In genomic region chr19:31764801-31765340, GRCm38 (mm10) we compare ENCODE assay signal across 8 mouse cellular contexts. TPM values are rescaled to one million over a fixed set of nuclear protein-coding genes. Genes with fewer than 3 reads are reported as not detected.
DNase-seq lines count a peak whose midpoint lies in the region; ATAC-seq lines count a peak whose summit lies in the region.

Prkg1 (minus strand) TSS chr19:31765033.

- H3K27ac ChIP-seq in hindbrain, embryonic 11.5 days (ENCODE audit: low read depth, low read length): no peak within 1 kb of the TSS
- H3K27ac ChIP-seq in midbrain, embryonic 12.5 days (replicated peaks): no peak within 1 kb of the TSS

- H3K27me3 ChIP-seq in hindbrain, embryonic 11.5 days (ENCODE audit: control insufficient read depth, insufficient read depth, low read length): peaks cover 11% of the 10 kb centered on the region
- H3K27me3 ChIP-seq in midbrain, embryonic 12.5 days: peaks cover 36% of the 10 kb centered on the region

- ATAC-seq in frontal cortex, adult (ENCODE audit: low TSS enrichment): peak; percentile 85
- ATAC-seq in hindbrain, embryonic 11.5 days (ENCODE audit: low FRiP score): peak; percentile 83
- peak; percentile 84 for ATAC-seq in midbrain, embryonic 12.5 days (ENCODE audit: low FRiP score, low read depth)
- ATAC-seq in inflammation-experienced regulatory T-cells, adult 6 months: no peak

- peak within 1 kb of the TSS; percentile 48 for H3K4me3 ChIP-seq in hindbrain, embryonic 11.5 days (ENCODE audit: low read depth, low read length)
- peak within 1 kb of the TSS; percentile 50 for H3K4me3 ChIP-seq in midbrain, embryonic 12.5 days

- H3K4me2 ChIP-seq in hindbrain, embryonic 11.5 days (replicated peaks; ENCODE audit: low read depth, low read length): peak within 1 kb of the TSS; percentile 97
- peak within 1 kb of the TSS; percentile 86 for H3K4me2 ChIP-seq in midbrain, embryonic 12.5 days (replicated peaks)

- H3K4me1 ChIP-seq in hindbrain, embryonic 11.5 days (replicated peaks; ENCODE audit: control insufficient read depth, insufficient read depth, low read length): peaks cover 10% of the 10 kb centered on the region
- peaks cover 24% of the 10 kb centered on the region for H3K4me1 ChIP-seq in midbrain, embryonic 12.5 days

- no peaks in the 10 kb centered on the region for H3K36me3 ChIP-seq in hindbrain, embryonic 11.5 days (ENCODE audit: control insufficient read depth, insufficient read depth, low read length)
- H3K36me3 ChIP-seq in midbrain, embryonic 12.5 days: no peaks in the 10 kb centered on the region

- no peaks in the 10 kb centered on the region for H3K9me3 ChIP-seq in hindbrain, embryonic 11.5 days (ENCODE audit: control insufficient read depth, low read length)
- no peaks in the 10 kb centered on the region for H3K9me3 ChIP-seq in midbrain, embryonic 12.5 days

- intact Hi-C loops in left cerebral cortex, postnatal 4 days (cut with DNase I): loop anchor here (10.0 kb wide), 1 partner anchor 1520 kb away; no protein-coding TSS in a partner anchor

- H3K9ac ChIP-seq in hindbrain, embryonic 11.5 days (ENCODE audit: low read depth, low read length): peak within 1 kb of the TSS; percentile 28; the same call in 1 of the 2 replicates
- peak within 1 kb of the TSS; percentile 39 for H3K9ac ChIP-seq in midbrain, embryonic 12.5 days (replicated peaks)

- no peak for DNase-seq in frontal cortex, postnatal 25 days (ENCODE audit: low spot score in 2 of 2)
- peak; percentile 56 for DNase-seq in adrenal gland, adult 2 months
- peak; percentile 35 for DNase-seq in forelimb bud, embryonic 11.5 days (ENCODE audit: low read depth, low spot score)
- DNase-seq in hindbrain, embryonic 11.5 days (ENCODE audit: low spot score): peak; percentile 70
- peak; percentile 32 for DNase-seq in left cerebral cortex, postnatal 4 days

- under 1% methylated on average over 22 of the region's 23 CpGs for WGBS in hindbrain, embryonic 11.5 days
- WGBS in midbrain, embryonic 12.5 days: under 1% methylated on average over 23 of the region's 23 CpGs

RNA-seq across cellular contexts. Expression of gene Prkg1, which starts in this region (rescaled TPM):
- 1 to 10 TPM; 7.0 to 7.2 TPM for total RNA-seq in adrenal gland, adult 2 months (2021)
- polyA plus RNA-seq in adrenal gland, adult 2 months (2012; rRNA removed): 0.95 and 1.0 TPM in 2 replicates
- 6.3 and 8.6 TPM in 2 replicates for polyA plus RNA-seq in hindbrain, embryonic 11.5 days (2014; fragmentation: Nextera tagmentation; extraction: Ambion mirVana)
- 10 to 100 TPM; 13.5 to 15.5 TPM for total RNA-seq in left cerebral cortex, postnatal 4 days (2021)
- polyA plus RNA-seq in midbrain, embryonic 12.5 days (2016; fragmentation: Nextera tagmentation; extraction: Ambion mirVana): 6.4 and 8.7 TPM in 2 replicates
- under 1 TPM in 1 of 3 experiments, not detected in 2; 0.24 TPM for polyA plus RNA-seq in inflammation-experienced regulatory T-cells, adult 6 months (2017; shearing (Covaris generic))

Comparison
In these comparisons a context has a peak if more than half of its experiments do, and no peak if none do; other contexts are left out.
1. DNase-seq: peak in adrenal gland, adult 2 months (single experiment), forelimb bud, embryonic 11.5 days (single experiment), hindbrain, embryonic 11.5 days (single experiment) and left cerebral cortex, postnatal 4 days (single experiment); none in frontal cortex, postnatal 25 days (0 of 2).